Mouse (Mus musculus): Measurements from ENCODE around the gene Tnik. TPM values are rescaled to one million over a fixed set of nuclear protein-coding genes. Genes with fewer than 3 reads are reported as not detected.

Tnik gene
- polyA plus RNA-seq, 1 experiment from 2014 or later = 65.1 TPM

- Histone ChIP-seq H3K9me3 (ENCODE audit: control insufficient read depth, low read length) (no peaks in the 10 kb centered on the region), H3K4me2 (ENCODE audit: low read length) (no peak overlapping the region), H3K9ac (ENCODE audit: low read depth, low read length) (no peak overlapping the region), H3K27ac (ENCODE audit: low read depth, low read length) (no peak overlapping the region), H3K27me3 (replicated peaks; ENCODE audit: control insufficient read depth, insufficient read depth, low read length) (no peaks in the 10 kb centered on the region), H3K4me3 (ENCODE audit: low read length) (no peak overlapping the region), H3K36me3 (ENCODE audit: control insufficient read depth, insufficient read depth, low read length) (no peaks in the 10 kb centered on the region), H3K4me1 (ENCODE audit: control insufficient read depth, insufficient read depth, low read depth, low read length) (no peaks in the 10 kb centered on the region; the same call in 1 of the 2 replicates)
- 78% methylated on average over 10 of the region's 10 CpGs for WGBS
- no peak for ATAC-seq
Observed at GRCm38 (mm10) chr3:28350147-28350801, 87.3 kb downstream of the Tnik start.

GRCm38 (mm10) chr3:28358391-28358790 lies 95.4 kb downstream of the Tnik start:
- Histone ChIP-seq H3K9me3 (ENCODE audit: control insufficient read depth, low read length) (peaks cover under 1% of the 10 kb centered on the region), H3K4me2 (ENCODE audit: low read length) (no peak overlapping the region), H3K27me3 (replicated peaks; ENCODE audit: control insufficient read depth, insufficient read depth, low read length) (no peaks in the 10 kb centered on the region), H3K9ac (ENCODE audit: low read depth, low read length) (no peak overlapping the region), H3K4me1 (ENCODE audit: control insufficient read depth, insufficient read depth, low read depth, low read length) (no peaks in the 10 kb centered on the region; the same call in 1 of the 2 replicates), H3K4me3 (ENCODE audit: low read length) (no peak overlapping the region), H3K36me3 (ENCODE audit: control insufficient read depth, insufficient read depth, low read length) (peaks cover 5% of the 10 kb centered on the region; the same call in 1 of the 2 replicates), H3K27ac (ENCODE audit: low read depth, low read length) (no peak overlapping the region)
- no peak for ATAC-seq
- WGBS = 72% methylated on average over 2 of the region's 2 CpGs

GRCm38 (mm10) chr3:28359138-28359537 lies 96.1 kb downstream of the Tnik start:
- no peaks in the 10 kb centered on the region; the same call in 1 of the 2 replicates for H3K4me1 ChIP-seq (ENCODE audit: control insufficient read depth, insufficient read depth, low read depth, low read length)
- no peak overlapping the region for H3K9ac ChIP-seq (ENCODE audit: low read depth, low read length)
- H3K9me3 ChIP-seq (ENCODE audit: control insufficient read depth, low read length) = peaks cover 6% of the 10 kb centered on the region
- no peak overlapping the region for H3K27ac ChIP-seq (ENCODE audit: low read depth, low read length)
- H3K4me3 ChIP-seq (ENCODE audit: low read length) = no peak overlapping the region
- ATAC-seq = no peak
- peaks cover 7% of the 10 kb centered on the region; the same call in 1 of the 2 replicates for H3K36me3 ChIP-seq (ENCODE audit: control insufficient read depth, insufficient read depth, low read length)
- no peaks in the 10 kb centered on the region for H3K27me3 ChIP-seq (replicated peaks; ENCODE audit: control insufficient read depth, insufficient read depth, low read length)
- 81% methylated on average over 6 of the region's 6 CpGs for WGBS
- no peak overlapping the region for H3K4me2 ChIP-seq (ENCODE audit: low read length)

GRCm38 (mm10) chr3:28361056-28361455 lies 98.0 kb downstream of the Tnik start:
- Histone ChIP-seq H3K4me3 (ENCODE audit: low read length) (no peak overlapping the region), H3K36me3 (ENCODE audit: control insufficient read depth, insufficient read depth, low read length) (peaks cover 7% of the 10 kb centered on the region; the same call in 1 of the 2 replicates), H3K9ac (ENCODE audit: low read depth, low read length) (no peak overlapping the region), H3K27me3 (replicated peaks; ENCODE audit: control insufficient read depth, insufficient read depth, low read length) (no peaks in the 10 kb centered on the region), H3K9me3 (ENCODE audit: control insufficient read depth, low read length) (peaks cover 6% of the 10 kb centered on the region), H3K27ac (ENCODE audit: low read depth, low read length) (no peak overlapping the region), H3K4me1 (ENCODE audit: control insufficient read depth, insufficient read depth, low read depth, low read length) (no peaks in the 10 kb centered on the region; the same call in 1 of the 2 replicates), H3K4me2 (ENCODE audit: low read length) (no peak overlapping the region)
- ATAC-seq = no peak
- WGBS = 92% methylated on average over 6 of the region's 6 CpGs

GRCm38 (mm10) chr3:28363441-28364125 lies 100.6 kb downstream of the Tnik start:
- Histone ChIP-seq H3K9me3 (ENCODE audit: control insufficient read depth, low read length) (peaks cover 6% of the 10 kb centered on the region), H3K9ac (ENCODE audit: low read depth, low read length) (no peak overlapping the region), H3K4me3 (ENCODE audit: low read length) (no peak overlapping the region), H3K4me1 (ENCODE audit: control insufficient read depth, insufficient read depth, low read depth, low read length) (no peaks in the 10 kb centered on the region; the same call in 1 of the 2 replicates), H3K27me3 (replicated peaks; ENCODE audit: control insufficient read depth, insufficient read depth, low read length) (no peaks in the 10 kb centered on the region), H3K4me2 (ENCODE audit: low read length) (no peak overlapping the region), H3K27ac (ENCODE audit: low read depth, low read length) (no peak overlapping the region), H3K36me3 (ENCODE audit: control insufficient read depth, insufficient read depth, low read length) (peaks cover 7% of the 10 kb centered on the region; the same call in 1 of the 2 replicates)
- ATAC-seq = no peak
- WGBS = 79% methylated on average over 5 of the region's 5 CpGs

- no peak overlapping the region for H3K27ac ChIP-seq (ENCODE audit: low read depth, low read length)
- no peak overlapping the region for H3K4me2 ChIP-seq (ENCODE audit: low read length)
- H3K9ac ChIP-seq (ENCODE audit: low read depth, low read length) = no peak overlapping the region
- H3K36me3 ChIP-seq (ENCODE audit: control insufficient read depth, insufficient read depth, low read length) = no peaks in the 10 kb centered on the region
- H3K4me1 ChIP-seq (ENCODE audit: control insufficient read depth, insufficient read depth, low read depth, low read length) = no peaks in the 10 kb centered on the region
- no peaks in the 10 kb centered on the region for H3K27me3 ChIP-seq (replicated peaks; ENCODE audit: control insufficient read depth, insufficient read depth, low read length)
- 78% methylated on average over 5 of the region's 5 CpGs for WGBS
- no peak for ATAC-seq
- H3K4me3 ChIP-seq (ENCODE audit: low read length) = no peak overlapping the region
- H3K9me3 ChIP-seq (ENCODE audit: control insufficient read depth, low read length) = peaks cover 2% of the 10 kb centered on the region
Observed at GRCm38 (mm10) chr3:28368746-28369145, 105.7 kb downstream of the Tnik start.

GRCm38 (mm10) chr3:28369266-28369665 lies 106.3 kb downstream of the Tnik start:
- no peaks in the 10 kb centered on the region for H3K27me3 ChIP-seq (replicated peaks; ENCODE audit: control insufficient read depth, insufficient read depth, low read length)
- H3K9ac ChIP-seq (ENCODE audit: low read depth, low read length) = no peak overlapping the region
- H3K4me1 ChIP-seq (ENCODE audit: control insufficient read depth, insufficient read depth, low read depth, low read length) = no peaks in the 10 kb centered on the region
- no peak for ATAC-seq
- H3K4me3 ChIP-seq (ENCODE audit: low read length) = no peak overlapping the region
- H3K9me3 ChIP-seq (ENCODE audit: control insufficient read depth, low read length) = no peaks in the 10 kb centered on the region
- H3K27ac ChIP-seq (ENCODE audit: low read depth, low read length) = no peak overlapping the region
- 93% methylated on average over 1 of the region's 1 CpGs for WGBS
- no peaks in the 10 kb centered on the region for H3K36me3 ChIP-seq (ENCODE audit: control insufficient read depth, insufficient read depth, low read length)
- H3K4me2 ChIP-seq (ENCODE audit: low read length) = no peak overlapping the region

GRCm38 (mm10) chr3:28369698-28370097 lies 106.7 kb downstream of the Tnik start:
- Histone ChIP-seq H3K36me3 (ENCODE audit: control insufficient read depth, insufficient read depth, low read length) (no peaks in the 10 kb centered on the region), H3K9ac (ENCODE audit: low read depth, low read length) (no peak overlapping the region), H3K4me1 (ENCODE audit: control insufficient read depth, insufficient read depth, low read depth, low read length) (no peaks in the 10 kb centered on the region), H3K4me2 (ENCODE audit: low read length) (no peak overlapping the region), H3K27me3 (replicated peaks; ENCODE audit: control insufficient read depth, insufficient read depth, low read length) (no peaks in the 10 kb centered on the region), H3K9me3 (ENCODE audit: control insufficient read depth, low read length) (no peaks in the 10 kb centered on the region), H3K27ac (ENCODE audit: low read depth, low read length) (no peak overlapping the region), H3K4me3 (ENCODE audit: low read length) (no peak overlapping the region)
- WGBS = 67% methylated on average over 5 of the region's 5 CpGs
- ATAC-seq = no peak

GRCm38 (mm10) chr3:28371583-28371982 lies 108.6 kb downstream of the Tnik start:
- Histone ChIP-seq H3K4me3 (ENCODE audit: low read length) (no peak overlapping the region), H3K4me2 (ENCODE audit: low read length) (no peak overlapping the region), H3K4me1 (ENCODE audit: control insufficient read depth, insufficient read depth, low read depth, low read length) (no peaks in the 10 kb centered on the region), H3K9ac (ENCODE audit: low read depth, low read length) (no peak overlapping the region), H3K36me3 (ENCODE audit: control insufficient read depth, insufficient read depth, low read length) (no peaks in the 10 kb centered on the region), H3K27me3 (replicated peaks; ENCODE audit: control insufficient read depth, insufficient read depth, low read length) (no peaks in the 10 kb centered on the region), H3K9me3 (ENCODE audit: control insufficient read depth, low read length) (no peaks in the 10 kb centered on the region), H3K27ac (ENCODE audit: low read depth, low read length) (no peak overlapping the region)
- no peak for ATAC-seq
- 92% methylated on average over 1 of the region's 1 CpGs for WGBS
